ENCODE assay signal across 8 mouse cellular contexts in the genomic region with DNA sequence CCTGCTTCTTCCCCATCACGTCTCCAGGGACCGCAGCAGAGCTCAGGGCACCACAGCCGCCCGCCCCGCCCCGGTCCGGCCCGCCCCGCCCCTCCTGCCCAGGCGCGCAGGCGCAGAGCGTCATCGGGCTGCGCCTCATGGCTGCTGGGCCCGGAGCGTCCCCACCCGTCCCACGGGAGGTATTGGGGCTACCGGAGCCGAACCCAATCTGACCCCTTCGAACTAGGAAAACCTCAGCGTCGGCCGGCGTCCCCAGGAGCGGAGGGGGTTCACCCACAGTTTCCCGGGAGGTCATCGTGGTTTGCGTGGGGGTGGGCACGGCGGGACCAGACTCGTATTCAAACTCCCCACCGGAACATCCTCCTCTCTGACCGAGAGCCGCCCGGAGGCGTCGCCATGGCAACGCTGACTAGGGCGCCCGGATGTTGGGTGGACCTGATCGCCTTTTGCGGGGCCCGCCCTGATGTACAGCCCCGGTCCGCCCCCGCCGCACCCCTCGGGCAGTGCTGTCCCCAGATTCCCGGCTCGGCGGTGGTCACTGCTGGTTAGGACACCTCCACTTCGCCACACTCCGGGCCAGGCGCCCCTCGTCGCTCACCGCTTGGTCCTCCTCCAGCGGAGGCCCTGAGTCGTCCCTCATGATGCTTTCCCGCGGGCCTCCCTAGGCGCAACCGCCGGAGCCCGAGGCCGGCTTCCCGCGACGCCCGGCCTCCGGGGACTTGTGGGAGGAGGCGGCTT. TPM values are rescaled to one million over a fixed set of nuclear protein-coding genes. Genes with fewer than 3 reads are reported as not detected.
DNase-seq lines count a peak whose midpoint lies in the region; ATAC-seq lines count a peak whose summit lies in the region.

Tmem237 (minus strand) TSS at position 689 of the 738 bp plus-strand sequence.

- H3K27me3 ChIP-seq in hindbrain, embryonic 12.5 days, result no peaks in the 10 kb centered on the region

- peak within 1 kb of the TSS; percentile 90 for H3K9ac ChIP-seq in hindbrain, embryonic 12.5 days

- peak; percentile 99 for ATAC-seq in hindbrain, embryonic 12.5 days (ENCODE audit: low FRiP score)

- peaks cover 9% of the 10 kb centered on the region; the same call in 1 of the 2 replicates for H3K4me1 ChIP-seq in hindbrain, embryonic 12.5 days

- peak; percentile 86 for DNase-seq in MN1 (ENCODE audit: low spot score)
- peak; percentile 91 for DNase-seq in cerebellum, adult 9-10 months
- DNase-seq in frontal cortex, adult 2 months (ENCODE audit: extremely low spot score in 1 of 2, low spot score in 1 of 2), result peak; percentile 81 to 94
- DNase-seq in layer of hippocampus, postnatal 14 days (ENCODE audit: low spot score in 2 of 2), result peak; percentile 92 to 94
- DNase-seq in lung, postnatal 14 days, result peak; percentile 93
- DNase-seq in retina, adult 2 months (ENCODE audit: low read depth, low spot score), result peak; percentile 75
- peak; percentile 84 for DNase-seq in thymus, postnatal 36 days

- H3K27ac ChIP-seq in hindbrain, embryonic 12.5 days, result peak within 1 kb of the TSS; percentile 93

- peak within 1 kb of the TSS; percentile 89 for H3K4me2 ChIP-seq in hindbrain, embryonic 12.5 days (replicated peaks)

- H3K36me3 ChIP-seq in hindbrain, embryonic 12.5 days, result peaks cover 6% of the 10 kb centered on the region

- WGBS in hindbrain, embryonic 12.5 days, result under 1% methylated on average over 74 of the region's 74 CpGs

- peak within 1 kb of the TSS; percentile 54 for H3K4me3 ChIP-seq in hindbrain, embryonic 12.5 days

- H3K9me3 ChIP-seq in hindbrain, embryonic 12.5 days (replicated peaks), result no peaks in the 10 kb centered on the region

RNA-seq across cellular contexts. Expression of gene Tmem237, which starts in this region (rescaled TPM):
- polyA plus RNA-seq in frontal cortex, adult 2 months (2012; rRNA removed), result 25.8 and 34.6 TPM in 2 replicates
- 39.9 and 44.1 TPM in 2 replicates for polyA plus RNA-seq in hindbrain, embryonic 12.5 days (2016; fragmentation: Nextera tagmentation; extraction: Ambion mirVana)
- 10 to 100 TPM; 28.3 to 29.5 TPM for total RNA-seq in layer of hippocampus, postnatal 14 days (2021)

Comparison
In these comparisons a context has a peak if more than half of its experiments do, and no peak if none do; other contexts are left out.
1. Peak in every context shown above with its lines: DNase-seq, ATAC-seq, H3K4me3 ChIP-seq and H3K27ac ChIP-seq.